Mouse (Mus musculus): Measurements from ENCODE around the gene Ubald2.
"Not testable (repeated sequence)": the region's sequence is repeated elsewhere in the genome, so short reads cannot be mapped to it uniquely, and the experiment has no call there.

Ubald2 gene

DNA sequence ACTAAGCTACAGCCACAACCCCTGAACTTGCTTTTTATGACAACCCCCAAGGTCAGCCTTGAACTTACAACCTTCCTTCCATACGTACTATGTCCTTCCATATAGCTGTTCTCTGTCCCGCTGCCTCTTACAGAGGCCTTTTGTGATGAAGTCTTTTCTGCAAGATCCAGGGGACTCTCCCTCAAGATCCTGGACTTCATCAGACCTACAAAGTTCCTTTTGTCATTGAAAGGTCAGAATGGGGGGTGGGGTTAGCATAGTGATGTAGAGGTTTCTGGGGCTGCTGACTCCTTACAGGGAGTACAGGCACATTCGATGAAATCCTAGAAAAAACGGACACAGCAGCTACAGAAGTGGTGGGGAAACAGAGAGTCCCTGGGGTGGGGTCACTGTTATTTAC is 25.9 kb downstream of the Ubald2 start:
- peak; percentile 70 for DNase-seq (ENCODE audit: low read depth, low spot score)

DNA sequence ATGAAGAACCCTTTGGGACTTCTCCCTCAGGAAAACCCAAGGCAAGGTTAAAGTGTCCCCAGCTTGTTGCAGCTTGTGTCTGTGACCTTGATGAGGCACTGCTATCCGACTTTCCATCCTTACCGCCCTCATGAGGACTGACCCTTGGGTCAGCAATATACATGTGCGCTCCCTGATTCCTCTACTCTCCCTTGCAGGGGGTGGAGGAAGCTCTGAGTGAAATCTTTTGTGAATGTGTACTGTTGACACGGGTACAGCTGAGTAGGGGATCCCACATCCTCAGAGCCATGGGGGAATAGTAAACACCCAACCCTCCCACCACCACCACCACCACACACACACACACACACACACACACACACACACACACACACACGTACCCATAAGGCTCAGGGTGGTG is 29.4 kb downstream of the Ubald2 start:
- no peak for DNase-seq (ENCODE audit: low read depth, low spot score)

DNA sequence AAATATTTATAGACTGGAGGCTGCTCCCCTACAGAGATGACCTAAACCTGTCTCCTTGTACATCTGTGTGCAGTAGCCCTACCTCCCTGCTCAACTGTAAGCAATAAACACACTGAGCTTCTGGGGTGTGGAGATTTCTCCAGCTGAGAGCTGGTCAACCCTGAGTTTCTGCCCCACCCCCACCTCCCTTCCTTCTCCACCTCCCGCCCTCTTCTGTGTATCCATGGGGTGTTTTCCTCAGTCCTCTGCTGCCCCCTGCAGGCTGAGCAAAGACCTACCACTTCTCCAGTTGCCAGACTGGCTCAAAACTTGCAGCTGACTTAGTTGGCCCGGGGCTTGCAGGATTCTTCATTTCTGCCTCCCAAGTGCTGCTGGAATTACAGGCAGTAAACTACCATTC is 29.9 kb downstream of the Ubald2 start:
- peak; percentile 92 for DNase-seq (ENCODE audit: low read depth, low spot score)

DNA sequence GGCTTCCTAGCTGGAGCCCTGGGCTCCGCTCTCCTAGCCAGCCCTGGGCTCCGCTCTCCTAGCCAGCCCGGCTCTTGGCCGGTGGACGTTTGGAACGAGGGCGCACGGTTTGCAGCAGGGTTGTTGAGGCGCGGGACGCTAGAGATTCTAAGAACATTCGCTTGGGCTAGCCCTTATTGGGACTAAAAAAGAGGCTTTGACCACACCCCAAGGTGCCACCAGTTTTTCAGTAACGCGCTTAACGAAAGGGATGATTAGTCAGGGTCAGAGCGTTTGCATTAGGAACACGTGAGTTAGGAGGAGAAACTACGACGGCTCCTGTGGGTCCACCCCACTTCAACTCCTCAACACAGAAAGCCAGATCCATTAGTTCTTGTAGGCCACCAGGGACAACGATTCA is 32.2 kb downstream of the Ubald2 start, which contains the start of gene Qrich2:
TSS of gene Qrich2 (minus strand) at position 101 of the 400 bp plus-strand sequence.
- peak; percentile 44 for DNase-seq (ENCODE audit: low read depth, low spot score)

DNA sequence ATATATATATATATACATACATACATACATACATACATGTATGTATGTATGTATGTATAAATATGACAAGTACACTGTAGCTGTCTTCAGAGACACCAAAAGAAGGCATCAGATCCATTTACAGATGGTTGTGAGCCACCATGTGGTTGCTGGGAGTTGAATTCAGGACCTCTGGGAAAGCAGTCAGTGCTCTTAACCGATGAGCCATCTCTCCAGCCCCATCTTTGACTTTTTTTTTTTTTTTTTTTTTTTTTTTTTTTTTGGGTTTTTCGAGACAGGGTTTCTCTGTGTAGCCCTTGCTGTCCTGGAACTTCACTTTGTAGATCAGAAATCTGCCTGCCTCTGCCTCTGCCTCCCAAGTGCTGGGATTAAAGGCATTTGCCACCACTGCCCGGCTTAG is 34.4 kb downstream of the Ubald2 start:
- DNase-seq (ENCODE audit: low read depth, low spot score), result not testable (repeated sequence)

DNA sequence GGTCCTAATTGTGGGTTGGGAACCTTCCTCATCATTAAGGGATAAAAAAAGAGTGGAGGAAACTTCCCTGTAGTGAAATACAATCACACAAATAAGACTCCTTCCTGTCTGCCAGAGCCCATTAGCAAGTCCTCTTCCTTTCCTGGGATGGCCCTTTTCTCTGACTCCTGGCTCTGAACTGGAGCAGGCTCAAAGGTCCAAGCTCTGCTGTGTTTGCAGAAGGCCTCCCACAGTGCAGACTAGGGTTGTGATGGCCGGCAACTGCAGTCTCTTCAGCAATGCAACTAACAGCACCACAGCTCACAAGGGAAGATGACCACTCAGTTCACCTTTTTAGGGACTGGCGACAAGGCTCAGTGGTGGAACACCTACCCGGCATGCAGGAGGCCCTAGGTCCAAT is 36.4 kb downstream of the Ubald2 start:
- no peak for DNase-seq (ENCODE audit: low read depth, low spot score)

DNA sequence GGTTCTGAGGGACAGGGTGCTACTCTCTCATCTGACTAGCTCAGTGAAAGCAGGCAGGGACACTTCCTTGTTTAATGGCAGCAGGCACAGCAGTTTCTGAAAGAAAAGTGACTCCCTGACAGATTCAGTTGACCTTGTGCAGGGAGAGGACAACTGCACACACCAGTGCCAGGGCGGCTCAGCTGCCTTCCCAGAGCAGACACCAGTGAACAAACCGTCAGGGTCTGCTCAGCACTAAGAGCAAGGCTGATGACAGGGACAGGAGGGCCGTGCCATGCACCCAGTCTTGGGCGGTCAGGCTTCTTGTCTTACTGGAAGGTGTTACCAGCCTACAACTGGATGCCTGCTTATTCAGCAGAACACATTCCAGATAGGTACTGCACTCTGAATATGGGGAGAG is 37.0 kb downstream of the Ubald2 start:
- no peak for DNase-seq (ENCODE audit: low read depth, low spot score)

DNA sequence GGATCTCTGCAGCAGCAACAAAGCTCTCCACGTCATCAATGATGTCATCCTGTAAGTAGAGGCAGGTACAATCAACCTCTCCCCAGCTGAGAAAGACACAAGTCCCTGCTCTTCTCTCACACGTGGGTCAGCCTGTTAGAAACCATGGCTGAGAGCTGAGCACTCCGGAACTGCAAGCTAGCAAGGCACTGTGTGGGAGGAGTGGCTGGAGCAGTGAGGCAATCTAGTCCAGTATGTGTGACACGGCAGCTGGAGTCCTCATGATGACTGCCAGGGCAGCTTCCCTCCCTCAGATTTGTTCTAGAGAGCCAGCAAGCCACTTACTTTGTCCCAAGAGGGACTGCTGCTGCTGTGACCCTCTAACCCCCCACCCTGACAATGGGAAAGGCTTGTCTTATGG is 38.4 kb downstream of the Ubald2 start:
- no peak for DNase-seq (ENCODE audit: low read depth, low spot score)

DNA sequence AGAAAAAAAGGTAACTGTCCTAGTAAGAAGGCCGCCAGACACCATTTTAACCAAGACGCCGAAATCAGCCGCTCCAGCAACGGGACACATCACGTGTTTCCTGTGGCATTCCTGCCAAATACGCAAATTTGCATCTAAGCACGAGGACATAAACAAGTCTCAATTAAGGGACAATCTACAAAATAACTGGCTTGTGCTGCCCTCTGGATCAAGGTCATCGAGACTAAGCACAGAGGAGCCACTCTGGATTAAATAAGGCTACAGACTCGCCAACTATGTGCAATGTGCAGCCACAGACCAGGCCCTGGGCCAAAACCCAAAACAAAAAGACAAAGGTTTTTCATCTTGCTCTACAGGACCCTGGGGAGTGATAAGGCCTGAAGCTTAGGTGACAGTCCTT is 42.1 kb downstream of the Ubald2 start:
- DNase-seq (ENCODE audit: low read depth, low spot score), result peak; percentile 67

DNA sequence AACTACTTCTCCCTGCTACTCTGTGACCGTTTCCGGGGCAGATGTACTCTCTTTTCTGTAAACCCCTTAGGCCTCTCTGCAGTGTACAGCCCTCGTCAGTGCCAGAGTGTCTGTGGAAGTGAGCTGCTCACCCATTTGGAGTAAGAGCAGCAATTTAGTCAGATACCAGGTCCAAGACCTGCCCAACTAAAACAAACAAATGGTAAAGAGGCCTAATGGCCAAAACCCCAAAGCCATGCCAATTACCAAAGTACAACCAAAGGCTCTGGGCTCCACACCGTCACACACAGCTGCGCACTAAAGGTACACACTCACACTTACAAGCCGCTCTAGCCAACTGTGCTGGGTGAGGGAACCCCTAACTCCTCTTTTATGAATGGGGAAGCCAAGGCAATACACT is 42.8 kb downstream of the Ubald2 start:
- DNase-seq (ENCODE audit: low read depth, low spot score), result no peak

DNA sequence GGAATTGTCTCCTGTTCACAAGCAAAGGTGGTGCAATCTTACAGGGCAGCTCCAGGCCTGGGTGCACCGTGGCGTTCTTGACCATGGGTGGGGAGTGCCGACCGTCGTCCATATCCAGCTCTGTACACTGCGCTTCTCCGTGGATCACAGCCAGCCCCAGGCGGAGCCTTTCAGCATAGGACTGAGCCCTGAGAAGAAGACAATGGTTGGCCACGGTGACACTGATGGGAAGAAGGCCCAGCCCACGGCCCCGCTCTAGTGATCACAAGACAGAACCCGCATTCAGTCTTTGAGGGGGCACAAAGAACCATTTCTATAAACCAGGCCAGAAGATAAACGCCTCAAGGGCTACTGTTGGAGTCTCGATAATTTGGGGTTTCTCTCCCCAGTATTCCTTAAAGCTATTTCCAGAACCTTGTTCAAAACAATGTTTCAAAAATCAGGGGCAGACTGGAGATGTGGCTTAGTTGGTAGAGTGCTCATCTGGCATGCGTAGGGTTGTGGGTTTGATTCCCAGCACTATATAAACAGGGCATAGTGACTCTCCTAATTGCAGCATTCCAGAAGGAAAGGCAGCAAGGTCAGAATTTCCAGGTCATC is 43.4 kb downstream of the Ubald2 start:
- no peak for DNase-seq (ENCODE audit: low read depth, low spot score)

DNA sequence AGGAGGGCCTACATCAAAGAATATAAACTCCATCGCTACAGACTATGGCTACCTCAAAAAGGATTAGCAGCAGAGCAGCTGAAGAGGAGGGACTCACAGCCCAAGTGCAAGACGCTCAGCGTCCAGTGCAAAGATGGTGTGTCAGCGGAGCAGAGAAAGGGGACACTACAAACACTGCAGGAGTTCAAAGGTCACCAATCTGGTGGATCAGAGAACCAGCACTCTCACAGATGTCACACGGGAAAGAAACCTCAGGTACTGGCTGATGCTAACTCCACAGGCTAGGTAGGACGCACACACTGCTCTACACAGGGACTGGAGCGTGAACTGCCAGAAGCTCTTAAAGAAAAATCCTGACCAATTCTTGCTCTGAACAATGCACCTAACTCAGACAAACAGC is 45.1 kb downstream of the Ubald2 start:
- no peak for DNase-seq (ENCODE audit: low read depth, low spot score)

DNA sequence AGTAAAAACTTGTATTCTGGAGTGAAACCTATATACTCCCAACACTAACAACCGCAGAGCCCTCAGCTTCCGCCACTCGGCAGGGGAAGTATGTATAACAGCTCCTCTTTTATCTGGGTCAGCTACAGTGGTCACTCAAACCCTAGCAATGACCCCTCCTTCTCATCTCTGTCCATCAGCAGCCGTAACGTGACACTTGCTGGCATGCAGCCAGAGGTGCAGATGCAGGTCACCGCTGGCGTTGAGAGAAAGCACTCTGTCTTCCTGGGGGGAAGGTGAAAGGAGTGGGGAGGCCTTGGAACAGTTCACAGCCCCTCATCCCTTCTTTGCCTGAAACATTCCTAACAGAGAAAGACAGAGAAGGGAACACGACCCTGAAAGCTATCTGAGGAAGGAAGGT is 45.9 kb downstream of the Ubald2 start:
- no peak for DNase-seq (ENCODE audit: low read depth, low spot score)

DNA sequence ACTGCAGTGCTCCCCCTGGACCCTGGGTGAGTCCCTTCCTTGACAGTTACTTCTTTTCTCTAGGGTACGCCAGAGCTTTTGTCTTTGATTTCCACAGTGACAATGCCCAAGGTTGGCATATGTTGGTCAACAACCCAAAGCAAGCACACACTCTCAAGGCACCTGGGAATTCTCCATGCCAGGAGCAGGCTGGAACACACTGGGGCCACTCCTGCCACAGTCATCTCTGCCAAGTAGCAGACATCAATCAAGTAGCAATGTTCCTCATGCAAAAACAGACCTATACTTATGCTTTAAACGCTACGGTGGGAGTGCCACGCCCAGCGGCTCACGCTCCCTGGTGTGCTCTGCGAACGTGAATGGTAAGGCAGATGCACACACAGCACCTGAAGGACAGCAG is 47.1 kb downstream of the Ubald2 start:
- no peak for DNase-seq (ENCODE audit: low read depth, low spot score)

DNA sequence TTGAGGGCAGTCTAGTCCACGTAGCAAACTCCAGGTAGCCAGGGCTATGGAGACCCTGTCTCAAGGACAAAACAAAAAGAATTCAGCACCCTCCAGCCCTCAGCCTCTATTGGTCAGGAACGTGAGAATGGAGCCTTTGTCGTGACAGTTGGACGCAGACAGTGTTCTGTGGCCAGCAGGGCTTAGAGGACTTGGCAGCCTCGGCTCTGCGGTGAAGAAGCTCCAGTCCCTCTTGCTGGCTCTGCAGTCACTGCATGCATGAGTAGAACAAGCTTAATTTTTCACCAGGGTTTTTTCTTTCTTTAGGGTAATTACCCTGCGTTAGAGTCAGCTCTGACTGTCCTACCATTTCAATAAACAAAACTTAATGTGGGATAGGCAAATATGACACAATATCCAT is 47.9 kb downstream of the Ubald2 start:
- no peak for DNase-seq (ENCODE audit: low read depth, low spot score)

DNA sequence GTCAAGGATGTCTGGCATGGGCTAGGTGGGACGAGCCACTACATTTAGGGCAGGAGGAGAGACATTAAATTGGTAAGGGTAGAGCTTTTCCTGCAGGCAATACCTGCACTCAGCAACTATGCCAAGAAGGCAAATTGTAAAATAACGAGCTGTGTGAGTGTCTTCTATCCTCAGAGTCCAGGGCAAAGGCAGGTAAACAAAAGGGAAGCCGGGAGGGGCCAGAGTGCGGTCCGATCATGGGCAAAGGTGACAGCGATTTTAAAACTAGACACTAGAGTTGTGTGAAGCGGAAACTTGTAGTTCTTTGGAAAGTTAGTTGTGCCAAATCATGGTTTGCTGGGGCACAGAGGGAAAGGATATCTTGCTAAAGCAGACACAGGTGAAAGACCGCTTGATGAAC is 50.4 kb downstream of the Ubald2 start:
- no peak for DNase-seq (ENCODE audit: low read depth, low spot score)

DNA sequence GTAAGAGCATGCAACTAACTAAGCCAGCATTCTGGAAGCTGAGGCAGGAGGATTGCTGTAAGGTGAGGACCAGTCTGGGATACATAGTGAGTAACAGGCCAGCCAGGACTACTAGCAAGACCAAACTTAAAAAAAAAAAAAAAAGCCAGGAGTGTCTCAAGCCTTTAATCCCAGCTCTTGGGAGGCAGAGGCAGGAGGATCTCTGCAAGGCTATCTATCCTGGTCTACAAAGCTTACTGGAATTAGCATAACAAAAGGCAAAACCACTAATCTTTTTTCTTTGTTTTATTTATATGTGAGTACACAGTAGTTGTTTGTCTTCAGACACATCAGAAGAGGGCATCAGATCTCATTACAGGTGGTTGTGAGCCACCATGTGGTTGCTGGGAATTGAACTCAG is 54.3 kb downstream of the Ubald2 start:
- peak; percentile 66 for DNase-seq (ENCODE audit: low read depth, low spot score)
